Mouse (Mus musculus) CH12.LX (cell line): ENCODE data around the gene Rps16. TPM values are rescaled to one million over a fixed set of nuclear protein-coding genes. Genes with fewer than 3 reads are reported as not detected.

ENCODE experiments used
- DNase-seq: peaks from one replicate; pipeline ENCODE4 v3.0.0-alpha.2; 2013; ENCODE audit errors: extremely low read depth
- H3K27ac ChIP-seq: 2 replicates; pipeline ENCODE4 v1.5.1; 2012; ENCODE audit warnings: low read depth, mild to moderate bottlenecking, control low read depth, moderate library complexity; ENCODE audit not compliant: insufficient read depth
- H3K27me3 ChIP-seq: replicated peaks from 2 replicates; pipeline ENCODE3; 2012; ENCODE audit warnings: inconsistent platforms
- H3K36me3 ChIP-seq, 2 experiments: replicated peaks in 1 of 2; 2 replicates each; pipeline versions ENCODE3 to v1.6.1; 2012; ENCODE audit warnings: inconsistent platforms in 1 of 2, low read length in 1 of 2, mild to moderate bottlenecking in 1 of 2, mixed read lengths in 1 of 2, moderate library complexity in 1 of 2; ENCODE audit not compliant: control insufficient read depth in 1 of 2, insufficient read depth in 1 of 2
- H3K4me1 ChIP-seq, 2 experiments: 2 replicates each; pipeline ENCODE4 v1.6.1; 2012; ENCODE audit warnings: inconsistent platforms in 1 of 2, moderate library complexity in 1 of 2; ENCODE audit not compliant: insufficient read depth in 2 of 2, control insufficient read depth in 1 of 2
- H3K4me2 ChIP-seq: 2 replicates; pipeline ENCODE4 v1.6.1; 2012; ENCODE audit warnings: low read depth, mild to moderate bottlenecking, control low read depth; ENCODE audit not compliant: poor library complexity, insufficient read depth, severe bottlenecking
- H3K4me3 ChIP-seq, 3 experiments: fragments of 150-350 bp in 1 of 3; sonication (generic) in 1 of 3; replicated peaks in 1 of 3; 2 replicates each; pipeline versions ENCODE3 to v1.5.1; 2011 to 2012; ENCODE audit warnings: low read depth in 2 of 3, low read length in 2 of 3, mild to moderate bottlenecking in 2 of 3, moderate library complexity in 2 of 3, control low read depth in 1 of 3, improper control_type of control experiment in 1 of 3, inconsistent platforms in 1 of 3, mixed read lengths in 1 of 3; ENCODE audit not compliant: poor library complexity in 1 of 3
- H3K79me2 ChIP-seq: replicated peaks from 2 replicates; pipeline ENCODE4 v1.6.1; 2012; ENCODE audit warnings: mild to moderate bottlenecking, moderate library complexity; ENCODE audit not compliant: control insufficient read depth, poor library complexity, insufficient read depth, severe bottlenecking; ENCODE audit errors: extremely low read depth
- H3K9ac ChIP-seq: 2 replicates; pipeline ENCODE4 v1.6.1; 2012; ENCODE audit warnings: low read depth, mild to moderate bottlenecking, control low read depth, moderate library complexity; ENCODE audit not compliant: insufficient read depth
- H3K9me3 ChIP-seq: replicated peaks from 2 replicates; pipeline ENCODE3; 2012; ENCODE audit warnings: low read length, inconsistent platforms, mixed read lengths
- BHLHE40 ChIP-seq: IDR thresholded peaks from 2 replicates; pipeline ENCODE4 v1.6.1; 2011; ENCODE audit warnings: mild to moderate bottlenecking, low read depth, low read length, improper control_type of control experiment
- CHD2 ChIP-seq: IDR thresholded peaks from 2 replicates; pipeline ENCODE4 v1.6.1; 2011; ENCODE audit warnings: low read length, improper control_type of control experiment
- E2F4 ChIP-seq: IDR thresholded peaks from 2 replicates; pipeline ENCODE4 v1.6.1; 2011; ENCODE audit warnings: low read depth, low read length, improper control_type of control experiment; ENCODE audit not compliant: insufficient replicate concordance
- ELF1 ChIP-seq: IDR thresholded peaks from 2 replicates; pipeline ENCODE4 v1.6.1; 2014; ENCODE audit warnings: low read depth, mild to moderate bottlenecking, inconsistent platforms, low read length, improper control_type of control experiment
- EP300 ChIP-seq: IDR thresholded peaks from 2 replicates; pipeline ENCODE4 v1.6.1; 2011; ENCODE audit warnings: low read length, improper control_type of control experiment
- ETS1 ChIP-seq: conservative IDR thresholded peaks from 2 replicates; pipeline ENCODE4 v1.6.1; 2012; ENCODE audit warnings: low read depth, mild to moderate bottlenecking, inconsistent platforms, low read length, improper control_type of control experiment, moderate library complexity
- GABPA ChIP-seq: IDR thresholded peaks from 2 replicates; pipeline ENCODE4 v1.6.1; 2012; ENCODE audit warnings: low read depth, low read length, improper control_type of control experiment, inconsistent platforms; ENCODE audit not compliant: insufficient replicate concordance
- IRF4 ChIP-seq: IDR thresholded peaks from 2 replicates; pipeline ENCODE4 v1.6.1; 2014; ENCODE audit warnings: low read depth, mild to moderate bottlenecking, inconsistent platforms, low read length, improper control_type of control experiment
- JUND ChIP-seq: conservative IDR thresholded peaks from 2 replicates; pipeline ENCODE4 v1.6.1; 2011; ENCODE audit warnings: low read depth, low read length, improper control_type of control experiment
- KAT2A ChIP-seq: IDR thresholded peaks from 2 replicates; pipeline ENCODE4 v1.6.1; 2012; ENCODE audit warnings: low read length, improper control_type of control experiment, inconsistent platforms; ENCODE audit not compliant: insufficient replicate concordance
- MAX ChIP-seq: IDR thresholded peaks from 2 replicates; pipeline ENCODE4 v1.6.1; 2011; ENCODE audit warnings: low read length, improper control_type of control experiment
- MXI1 ChIP-seq: IDR thresholded peaks from 2 replicates; pipeline ENCODE4 v1.6.1; 2011; ENCODE audit warnings: mild to moderate bottlenecking, low read depth, low read length, improper control_type of control experiment
- NELFE ChIP-seq: IDR thresholded peaks from 2 replicates; pipeline ENCODE4 v1.6.1; 2011; ENCODE audit warnings: low read depth, low read length, improper control_type of control experiment
- POLR2AphosphoS2 ChIP-seq: IDR thresholded peaks from 2 replicates; pipeline ENCODE4 v1.6.1; 2011; ENCODE audit warnings: low read depth, low read length, improper control_type of control experiment
- SMC3 ChIP-seq: IDR thresholded peaks from 2 replicates; pipeline ENCODE4 v1.6.1; 2011; ENCODE audit warnings: low read depth, low read length, improper control_type of control experiment
- UBTF ChIP-seq: IDR thresholded peaks from 2 replicates; pipeline ENCODE4 v1.6.1; 2012; ENCODE audit warnings: low read depth, mild to moderate bottlenecking, inconsistent platforms, low read length, improper control_type of control experiment, moderate library complexity
- USF1 ChIP-seq: IDR thresholded peaks from 2 replicates; pipeline ENCODE4 v1.6.1; 2014; ENCODE audit warnings: low read depth, mild to moderate bottlenecking, inconsistent platforms, low read length, improper control_type of control experiment
- USF2 ChIP-seq: conservative IDR thresholded peaks from 2 replicates; pipeline ENCODE4 v1.6.1; 2011; ENCODE audit warnings: low read depth, low read length, improper control_type of control experiment
- ZKSCAN1 ChIP-seq: IDR thresholded peaks from 2 replicates; pipeline ENCODE4 v1.6.1; 2012; ENCODE audit warnings: low read depth, inconsistent platforms, low read length, improper control_type of control experiment, borderline replicate concordance
- ZNF384 ChIP-seq: IDR thresholded peaks from 2 replicates; pipeline ENCODE4 v1.6.1; 2012; ENCODE audit warnings: low read depth, low read length, improper control_type of control experiment, inconsistent platforms
- dilution Hi-C: fragments of 300-500 bp; cut with MboI; formaldehyde crosslinking; loops from 2 replicates; pipeline ENCODE4 v1.14.3; 2020; ENCODE audit warnings: low sequenced_read_pairs; ENCODE audit not compliant: extremely low pct_unique_long_range_greater_than_20kb, extremely low pct_ligation_motif_present
- in situ Hi-C: fragments of 300-500 bp; cut with MboI; formaldehyde crosslinking; loops from 3 replicates; pipeline ENCODE4 v1.14.3; 2019; ENCODE audit warnings: low sequenced_read_pairs, low pct_ligation_motif_present, low pct_unique_long_range_greater_than_20kb, mixed read lengths
- polyA plus RNA-seq: library from polyadenylated mRNA; unstranded; fragments of >175 nt; gene quantifications from 2 replicates; pipeline ENCODE4 v1.2.1, GENCODE M21; 2012; ENCODE audit warnings: low read depth; ENCODE audit not compliant: insufficient read length
- total RNA-seq, 2 experiments: library from RNA; depleted of rRNA; stranded (reverse); fragments of 300-350 nt in 1 of 2; fragments of >200 nt in 1 of 2; gene quantifications; 2 replicates each; pipeline ENCODE4 v1.2.3; 2012 to 2014

The Rps16 gene
- total and polyA plus RNA-seq, 3 experiments, result 66.7 to 2,040 (median 1,254) TPM

DNA sequence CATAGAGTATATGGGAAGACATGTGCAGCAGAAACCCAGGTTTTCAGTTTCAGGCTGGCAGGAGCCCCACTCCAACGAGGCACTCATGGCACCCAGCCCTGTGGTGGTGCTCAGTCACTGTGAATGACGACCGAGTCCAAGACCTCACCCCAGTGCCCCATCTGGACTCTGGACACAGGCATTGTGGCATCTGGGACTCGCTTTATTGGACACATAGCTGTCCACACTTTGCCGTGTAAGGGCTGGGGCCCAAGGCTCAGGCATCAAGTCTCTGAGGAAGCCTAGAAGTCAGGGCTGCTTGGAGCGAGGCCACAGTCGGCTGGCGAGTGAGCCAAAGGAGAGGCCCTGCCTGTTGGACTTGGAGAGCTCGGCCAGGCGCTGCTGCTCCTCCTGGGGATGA, 44.8 kb upstream of the Rps16 start:
- H3K79me2 ChIP-seq, result peaks cover 6% of the 10 kb centered on the region
- no peak overlapping the region for H3K4me2 ChIP-seq
- dilution Hi-C loops, result no loop called here
- in situ Hi-C loops, result no loop called here
- H3K36me3 ChIP-seq, result peaks cover 45 to 69% of the 10 kb centered on the region in 2 experiments
- DNase-seq, result no peak
- no peak overlapping the region for H3K4me3 ChIP-seq
- TF ChIP-seq MXI1 (no peak), JUND (no peak), IRF4 (no peak), USF2 (no peak), BHLHE40 (no peak), KAT2A (no peak), EP300 (no peak), ZKSCAN1 (no peak), SMC3 (no peak), CHD2 (no peak), USF1 (no peak), NELFE (no peak), GABPA (no peak)
- H3K9ac ChIP-seq, result no peak overlapping the region
- H3K9me3 ChIP-seq, result no peaks in the 10 kb centered on the region
- peaks cover 8 to 25% of the 10 kb centered on the region in 2 experiments for H3K4me1 ChIP-seq
- H3K27ac ChIP-seq, result no peak overlapping the region
- no peaks in the 10 kb centered on the region for H3K27me3 ChIP-seq

DNA sequence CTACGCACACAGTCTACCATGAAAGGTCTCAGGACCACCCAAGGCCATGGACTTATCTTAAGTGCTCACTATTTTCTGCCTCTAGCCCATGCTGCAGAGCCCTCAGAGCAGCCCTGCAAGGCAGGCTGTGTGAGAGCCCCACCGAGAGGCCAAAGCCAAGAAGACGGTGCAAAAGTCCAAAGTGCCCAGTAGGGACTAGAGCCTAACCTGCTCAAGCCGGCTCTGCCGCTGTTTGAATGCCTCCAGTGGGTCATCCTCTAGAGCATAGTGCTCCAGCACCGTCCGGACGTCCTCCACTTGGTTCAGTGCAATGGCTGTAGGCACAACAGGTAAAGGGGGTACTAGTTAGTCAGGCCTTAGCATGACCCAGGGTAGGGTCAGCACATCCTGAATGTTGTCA, 44.2 kb upstream of the Rps16 start:
- Histone ChIP-seq H3K36me3 (peaks cover 45 to 69% of the 10 kb centered on the region in 2 experiments), H3K4me3 (no peak overlapping the region), H3K79me2 (peaks cover 11% of the 10 kb centered on the region), H3K9ac (no peak overlapping the region), H3K4me2 (no peak overlapping the region), H3K27ac (no peak overlapping the region), H3K4me1 (peaks cover 8 to 29% of the 10 kb centered on the region in 2 experiments), H3K27me3 (no peaks in the 10 kb centered on the region), H3K9me3 (no peaks in the 10 kb centered on the region)
- no peak for TF ChIP-seq USF1
- no peak for TF ChIP-seq UBTF
- TF ChIP-seq IRF4, result no peak
- no peak for TF ChIP-seq ETS1
- TF ChIP-seq SMC3, result no peak
- no peak for TF ChIP-seq NELFE
- TF ChIP-seq POLR2AphosphoS2, result no peak
- TF ChIP-seq MAX, result no peak
- TF ChIP-seq E2F4, result no peak
- no peak for TF ChIP-seq USF2
- TF ChIP-seq BHLHE40, result no peak
- no peak for TF ChIP-seq ELF1
- TF ChIP-seq EP300, result no peak
- TF ChIP-seq ZNF384, result no peak
- TF ChIP-seq CHD2, result no peak
- DNase-seq, result no peak
- dilution Hi-C loops (no loop called here), in situ Hi-C loops (no loop called here)
